Mouse (Mus musculus) midbrain, embryonic 14.5 days (tissue): ENCODE results near the gene Dpm2. TPM values are rescaled to one million over a fixed set of nuclear protein-coding genes. Genes with fewer than 3 reads are reported as not detected.

Source experiments
- ATAC-seq: fragments of 200-750 bp; cut with Nextera tagmentation; 2 replicates; pipeline ENCODE4 v1.8.0; 2017; ENCODE audit warnings: moderate number of reproducible peaks, moderate library complexity; ENCODE audit not compliant: low FRiP score, low TSS enrichment
- DNase-seq: peaks from one replicate; pipeline ENCODE4 v3.0.0-alpha.2; 2015
- H3K27ac ChIP-seq: fragments of 300-500 bp; sonication (generic); replicated peaks from 2 replicates; pipeline ENCODE4 v1.5.1; 2014; ENCODE audit warnings: mild to moderate bottlenecking, low read depth, low read length, moderate library complexity
- H3K27me3 ChIP-seq: fragments of 300-500 bp; sonication (generic); 2 replicates; pipeline ENCODE4 v1.6.1; 2014; ENCODE audit warnings: low read length, control low read depth, mixed read lengths; ENCODE audit not compliant: control insufficient read depth, insufficient read depth
- H3K36me3 ChIP-seq: fragments of 300-500 bp; sonication (generic); 2 replicates; pipeline ENCODE4 v1.6.1; 2014; ENCODE audit warnings: low read length, control low read depth; ENCODE audit not compliant: control insufficient read depth, insufficient read depth
- H3K4me1 ChIP-seq: fragments of 300-500 bp; sonication (generic); 2 replicates; pipeline ENCODE4 v1.6.1; 2014; ENCODE audit warnings: mild to moderate bottlenecking, antibody characterized with exemption, low read length, control low read depth; ENCODE audit not compliant: control insufficient read depth, insufficient read depth
- H3K4me2 ChIP-seq: fragments of 300-500 bp; sonication (generic); 2 replicates; pipeline ENCODE4 v1.6.1; 2014; ENCODE audit warnings: mild to moderate bottlenecking, low read length, moderate library complexity
- H3K4me3 ChIP-seq: fragments of 300-500 bp; sonication (generic); replicated peaks from 2 replicates; pipeline ENCODE4 v1.5.1; 2014; ENCODE audit warnings: low read depth, low read length
- H3K9ac ChIP-seq: fragments of 300-500 bp; sonication (generic); replicated peaks from 2 replicates; pipeline ENCODE4 v1.6.1; 2014; ENCODE audit warnings: mild to moderate bottlenecking, low read length, moderate library complexity
- H3K9me3 ChIP-seq: fragments of 300-500 bp; sonication (generic); 2 replicates; pipeline ENCODE4 v1.6.1; 2016; ENCODE audit warnings: low read length, control low read depth, mixed read lengths; ENCODE audit not compliant: control insufficient read depth
- WGBS: fragments of 180-500 bp; shearing (Covaris S2); extraction: QIAGEN DNeasy Blood & Tissue Kit; methylation state at CpG from one replicate; pipeline ENCODE4 v1.1.7; 2014; 5-methylcytosine and 5-hydroxymethylcytosine counted together
- polyA plus RNA-seq: library from polyadenylated mRNA; unstranded; fragments of >200 nt; fragmentation: Nextera tagmentation; extraction: Ambion mirVana; gene quantifications from 2 replicates; pipeline ENCODE4 v1.2.1, GENCODE M21; 2014

Dpm2 gene
- polyA plus RNA-seq, 1 experiment from 2014 or later: 138 TPM

DNA sequence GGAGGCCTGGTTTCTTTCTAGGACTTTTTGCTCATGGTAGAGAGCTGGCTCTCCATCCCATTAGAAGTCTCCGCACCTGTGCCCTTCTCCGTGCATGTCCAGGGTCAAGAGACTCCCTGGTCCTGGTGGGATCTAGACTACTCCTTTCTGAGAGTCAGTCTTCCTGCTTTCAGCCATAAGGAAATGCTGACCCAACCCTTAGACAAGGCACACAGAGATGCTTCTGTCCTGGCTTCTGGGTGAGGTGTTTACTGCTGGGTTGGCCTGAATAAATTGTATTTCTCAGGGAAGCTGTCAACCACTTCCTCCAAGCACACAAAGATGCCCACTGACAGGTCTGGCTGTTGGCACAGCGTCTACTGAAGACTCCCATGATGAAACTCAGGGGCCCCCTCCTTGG is 28.8 kb downstream of the Dpm2 start, which contains the start of gene St6galnac6:
Gene St6galnac6 (plus strand): TSS at position 301 of the 400 bp plus-strand sequence.
- no peak within 1 kb of the TSS for H3K4me2 ChIP-seq
- no peak for ATAC-seq
- 88% methylated on average over 3 of the region's 3 CpGs for WGBS
- no peak within 1 kb of the TSS for H3K9ac ChIP-seq
- no peaks in the 10 kb centered on the region for H3K27me3 ChIP-seq
- 0 out of 2 replicates have a peak, but pooled peaks cover 3% of the 10 kb centered on the region for H3K4me1 ChIP-seq
- H3K4me3 ChIP-seq: no peak within 1 kb of the TSS
- no peak within 1 kb of the TSS for H3K27ac ChIP-seq
- no peaks in the 10 kb centered on the region for H3K9me3 ChIP-seq
- no peaks in the 10 kb centered on the region for H3K36me3 ChIP-seq
- no peak for DNase-seq

DNA sequence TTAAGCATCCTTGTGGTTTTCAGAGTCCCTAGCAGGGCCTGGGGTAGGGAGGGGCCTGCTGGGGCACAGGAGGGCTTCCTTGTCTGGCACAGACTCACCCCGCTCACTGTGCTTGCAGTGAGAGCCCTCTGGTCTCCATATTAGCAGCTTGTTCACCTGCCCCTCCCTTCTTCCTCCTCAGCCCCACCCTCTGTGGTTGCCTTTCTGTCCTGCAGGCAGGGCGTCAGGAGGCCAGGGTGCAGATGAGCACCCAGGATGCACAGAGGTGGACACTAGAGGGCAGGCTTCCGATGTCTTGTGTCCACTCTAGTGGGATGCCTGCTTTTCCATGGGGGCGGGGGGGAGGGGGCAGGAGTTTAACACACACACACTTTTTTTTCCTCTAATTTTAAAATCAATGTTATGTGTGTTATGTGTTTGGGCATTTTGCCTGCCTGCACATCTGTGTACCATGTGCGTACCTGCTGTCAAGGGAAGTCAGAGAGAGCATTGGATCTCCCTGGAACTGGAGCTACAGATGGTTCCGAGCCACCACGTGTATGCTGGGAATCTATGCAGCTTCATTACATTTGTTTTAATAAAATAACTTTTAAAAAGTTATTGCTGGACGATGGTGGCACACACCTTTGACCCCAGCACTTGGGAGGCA is 30.9 kb downstream of the Dpm2 start:
- WGBS: 42% methylated on average over 8 of the region's 8 CpGs
- Histone ChIP-seq H3K4me1 (0 out of 2 replicates have a peak, but pooled peaks cover 3% of the 10 kb centered on the region), H3K27ac (no peak overlapping the region), H3K27me3 (no peaks in the 10 kb centered on the region), H3K9me3 (no peaks in the 10 kb centered on the region), H3K4me2 (no peak overlapping the region), H3K9ac (no peak overlapping the region), H3K36me3 (no peaks in the 10 kb centered on the region), H3K4me3 (no peak overlapping the region)
- ATAC-seq (no peak), DNase-seq (peak; percentile 49)

DNA sequence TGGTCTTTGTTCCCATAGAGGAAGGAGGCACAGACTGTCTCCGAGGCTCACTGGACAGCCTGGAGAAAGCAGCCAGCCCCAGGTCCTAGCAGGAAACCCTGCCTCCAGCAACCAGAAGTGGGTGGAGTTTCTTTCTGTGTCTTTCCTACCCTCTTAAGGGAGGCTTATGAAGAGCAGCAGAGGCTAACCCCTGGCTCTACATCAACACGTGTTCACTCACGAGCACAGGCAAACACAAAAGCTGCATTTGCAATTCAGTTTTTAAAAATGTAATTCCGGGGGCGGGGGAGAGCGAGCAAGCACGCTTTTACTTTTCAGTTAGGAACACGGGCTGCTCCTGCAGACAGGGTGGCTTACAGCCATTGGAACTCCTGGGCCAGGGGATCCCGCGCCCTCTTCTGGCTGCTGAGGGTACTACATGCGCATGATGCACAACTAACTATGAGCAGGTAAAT is 32.0 kb downstream of the Dpm2 start:
- no peak for ATAC-seq
- no peak overlapping the region for H3K9ac ChIP-seq

DNA sequence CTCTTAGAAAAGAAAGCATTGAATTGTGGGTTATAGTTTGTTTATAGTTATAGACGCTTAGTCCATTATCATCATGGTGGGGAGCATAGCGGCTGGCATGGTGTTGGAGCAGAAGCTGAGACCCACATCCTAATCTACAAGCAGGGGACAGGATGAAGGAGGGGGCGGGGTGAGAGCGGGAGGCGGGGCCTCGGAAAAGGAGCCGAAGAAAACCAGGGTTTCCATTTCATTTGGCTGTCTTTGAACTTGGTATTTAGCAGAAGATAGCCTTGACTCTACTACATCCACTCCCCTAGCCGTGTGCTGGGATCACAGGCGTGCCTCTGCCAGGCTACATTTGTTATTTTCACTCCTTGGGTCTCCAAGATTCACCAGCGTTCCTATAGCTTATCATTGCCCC is 34.0 kb downstream of the Dpm2 start:
- Histone ChIP-seq H3K4me2 (no peak overlapping the region), H3K9me3 (no peaks in the 10 kb centered on the region), H3K9ac (no peak overlapping the region), H3K36me3 (no peaks in the 10 kb centered on the region), H3K27me3 (no peaks in the 10 kb centered on the region), H3K27ac (no peak overlapping the region), H3K4me3 (no peak overlapping the region), H3K4me1 (peaks cover 8% of the 10 kb centered on the region; the same call in 1 of the 2 replicates)
- no peak for DNase-seq
- no peak for ATAC-seq
- WGBS: 57% methylated on average over 10 of the region's 10 CpGs

More for the DNA sequence above, 32.0 kb downstream of the Dpm2 start:
- Histone ChIP-seq H3K36me3 (no peaks in the 10 kb centered on the region), H3K27ac (no peak overlapping the region), H3K27me3 (no peaks in the 10 kb centered on the region), H3K4me3 (no peak overlapping the region), H3K4me2 (peak overlapping the region; percentile 37), H3K9me3 (no peaks in the 10 kb centered on the region), H3K4me1 (0 out of 2 replicates have a peak, but pooled peaks cover 3% of the 10 kb centered on the region)
- peak; percentile 83 for DNase-seq
- 1% methylated on average over 11 of the region's 11 CpGs for WGBS

DNA sequence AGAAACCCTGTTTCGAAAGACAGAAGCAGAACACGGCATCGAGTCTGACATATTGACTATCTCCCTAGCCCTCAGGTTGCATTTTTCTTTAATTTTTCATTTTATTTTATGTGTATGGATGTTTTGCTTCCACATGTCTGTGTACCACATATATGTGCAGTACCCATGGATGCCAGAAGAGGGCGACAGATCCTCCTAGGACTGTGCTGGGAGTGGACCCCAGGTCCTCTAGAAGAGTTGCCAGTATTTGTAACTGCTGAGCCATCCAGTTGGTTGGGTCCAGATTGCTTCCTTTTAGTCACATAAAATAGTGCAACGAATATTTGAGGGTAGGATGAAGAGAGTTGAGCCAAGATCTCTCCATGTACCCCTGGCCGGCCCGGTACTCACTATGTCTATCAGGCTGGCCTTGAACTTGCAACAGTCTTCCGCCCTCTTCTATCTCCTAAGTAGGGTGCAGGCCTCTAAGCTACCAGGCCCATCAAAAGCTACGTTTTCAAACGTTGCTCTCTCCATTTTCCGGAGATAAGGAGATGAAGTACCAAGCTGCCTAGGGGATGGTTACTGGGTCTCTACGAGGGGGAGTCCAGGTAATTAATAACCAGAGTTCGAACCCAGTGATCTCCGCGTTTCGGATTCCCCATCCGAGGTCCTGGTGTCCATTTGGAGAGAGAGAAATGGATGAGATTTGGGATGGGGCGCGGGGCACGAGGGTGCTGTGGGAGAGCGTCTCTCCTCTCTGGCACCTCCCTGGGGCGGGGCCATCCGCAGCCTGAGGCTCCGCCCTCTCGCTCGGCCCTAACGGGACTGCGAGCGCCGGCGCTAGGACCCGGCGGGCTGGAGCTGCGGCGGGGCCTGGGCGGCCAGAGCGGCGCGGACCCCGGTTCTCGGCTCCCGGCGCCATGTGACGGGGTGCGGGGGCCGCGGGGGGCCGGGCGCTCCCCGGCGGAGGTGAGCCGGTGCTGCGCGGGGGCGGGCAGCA is 35.8 kb downstream of the Dpm2 start:
- DNase-seq (peak; percentile 91), ATAC-seq (peak; percentile 75)
- peak overlapping the region; percentile 77 for H3K9ac ChIP-seq
- H3K4me1 ChIP-seq: peaks cover 8% of the 10 kb centered on the region; the same call in 1 of the 2 replicates
- 11% methylated on average over 48 of the region's 55 CpGs for WGBS
- peak overlapping the region; percentile 71 for H3K4me3 ChIP-seq
- H3K4me2 ChIP-seq: peak overlapping the region; percentile 86
- no peaks in the 10 kb centered on the region for H3K9me3 ChIP-seq
- H3K36me3 ChIP-seq: no peaks in the 10 kb centered on the region
- H3K27me3 ChIP-seq: no peaks in the 10 kb centered on the region
- no peak overlapping the region for H3K27ac ChIP-seq

DNA sequence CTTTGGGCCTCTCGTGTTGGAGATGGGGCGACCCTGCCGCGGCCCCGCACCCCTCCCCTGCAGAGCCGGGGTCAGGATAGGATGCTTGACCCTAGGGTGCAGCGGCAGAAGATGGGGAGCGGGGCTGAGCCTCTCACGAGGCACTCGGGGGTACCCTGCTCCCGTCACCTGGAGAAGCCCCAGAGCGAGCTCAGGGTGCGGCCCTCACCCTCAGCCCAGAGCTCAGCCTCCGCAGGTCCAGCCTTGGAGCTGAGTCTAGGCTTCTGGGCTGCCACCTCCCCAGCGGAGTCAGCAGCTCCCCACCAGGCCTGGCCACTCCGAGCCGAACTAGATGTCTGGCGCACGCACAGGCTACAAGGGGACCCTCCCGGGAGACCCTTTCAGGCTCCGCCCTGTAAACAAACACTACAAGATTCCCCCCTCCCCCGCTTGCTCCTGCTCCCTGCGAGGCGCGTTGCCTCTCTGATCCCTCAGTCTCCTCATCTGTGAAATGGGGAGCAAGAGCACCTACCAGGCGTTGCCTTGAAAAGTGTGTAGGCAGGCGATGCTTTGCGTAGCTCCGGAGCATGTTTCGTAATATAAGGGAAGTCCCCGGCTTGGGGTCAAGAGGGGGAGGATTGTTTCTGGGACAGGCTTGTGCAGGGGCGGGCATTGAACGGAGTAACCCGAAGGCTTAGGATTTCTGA is 36.7 kb downstream of the Dpm2 start:
- Histone ChIP-seq H3K27me3 (no peaks in the 10 kb centered on the region), H3K9ac (peak overlapping the region; percentile 77), H3K4me3 (peak overlapping the region; percentile 71), H3K4me1 (peaks cover 7% of the 10 kb centered on the region; the same call in 1 of the 2 replicates), H3K36me3 (no peaks in the 10 kb centered on the region), H3K9me3 (no peaks in the 10 kb centered on the region), H3K4me2 (peak overlapping the region; percentile 86), H3K27ac (no peak overlapping the region)
- 6% methylated on average over 34 of the region's 34 CpGs for WGBS
- ATAC-seq (peak; percentile 34), DNase-seq (peak; percentile 55)

DNA sequence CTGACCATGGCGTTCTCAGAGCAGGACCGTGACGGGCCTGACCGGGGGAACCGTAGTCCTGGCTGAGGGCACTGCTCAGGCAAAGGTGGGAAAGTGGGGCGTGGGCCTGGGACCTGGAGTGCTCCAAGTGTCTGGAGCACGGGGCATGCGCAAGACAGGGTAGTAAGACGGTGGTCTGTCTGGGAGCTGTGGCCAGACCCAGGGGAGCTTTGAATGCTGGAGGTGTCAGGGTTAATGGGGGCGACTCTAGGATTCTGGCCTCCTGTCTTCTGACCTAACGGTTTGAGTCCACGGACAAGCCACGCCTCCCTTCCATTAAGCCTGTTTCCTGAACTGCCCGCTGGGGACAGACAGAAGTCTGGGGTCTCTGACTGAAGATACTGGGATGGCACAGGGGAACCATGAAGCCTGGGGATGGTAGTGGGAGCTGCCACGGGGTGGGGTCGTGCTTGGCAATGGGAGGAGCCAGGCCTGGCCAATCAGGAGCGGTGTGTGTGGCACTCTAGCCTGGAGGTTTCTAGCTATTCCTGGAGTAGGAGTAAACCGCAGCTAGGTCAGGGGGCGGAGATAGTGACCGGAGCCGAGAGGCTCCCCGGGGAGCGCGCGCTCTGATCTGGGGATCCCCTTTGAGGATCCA is 37.6 kb downstream of the Dpm2 start:
- Histone ChIP-seq H3K4me3 (no peak overlapping the region), H3K27me3 (no peaks in the 10 kb centered on the region), H3K36me3 (no peaks in the 10 kb centered on the region), H3K9me3 (no peaks in the 10 kb centered on the region), H3K4me2 (peak overlapping the region; percentile 86), H3K9ac (no peak overlapping the region; the same call in 1 of the 2 replicates), H3K27ac (no peak overlapping the region), H3K4me1 (peaks cover 5% of the 10 kb centered on the region; the same call in 1 of the 2 replicates)
- ATAC-seq: peak; percentile 46; the same call in 1 of the 2 replicates
- 8% methylated on average over 25 of the region's 25 CpGs for WGBS
- DNase-seq: peak; percentile 39
